Mouse (Mus musculus) heart, postnatal 0 days (tissue): Measurements from ENCODE around the gene Gabarap. TPM values are rescaled to one million over a fixed set of nuclear protein-coding genes. Genes with fewer than 3 reads are reported as not detected.
A peak's percentile ranks its signal among the peaks of the same experiment; 100 is the strongest.

Experiments used
- ATAC-seq: fragments of 200-750 bp; cut with Nextera tagmentation; 2 replicates; pipeline ENCODE4 v1.8.0; 2017; ENCODE audit warnings: low read depth, moderate number of reproducible peaks, moderate library complexity; ENCODE audit not compliant: insufficient read depth
- DNase-seq: peaks from one replicate; pipeline ENCODE4 v3.0.0-alpha.2; 2016; ENCODE audit warnings: low spot score
- H3K27ac ChIP-seq: fragments of 300-500 bp; sonication (generic); 2 replicates; pipeline ENCODE4 v1.5.1; 2014; ENCODE audit warnings: low read depth, mild to moderate bottlenecking
- H3K27me3 ChIP-seq: fragments of 300-500 bp; sonication (generic); 2 replicates; pipeline ENCODE4 v1.6.1; 2014; ENCODE audit warnings: low read length, mixed read lengths; ENCODE audit not compliant: control insufficient read depth, insufficient read depth
- H3K36me3 ChIP-seq: fragments of 300-500 bp; sonication (generic); replicated peaks from 2 replicates; pipeline ENCODE4 v1.6.1; 2014; ENCODE audit warnings: low read length, mixed read lengths; ENCODE audit not compliant: control insufficient read depth, insufficient read depth
- H3K4me1 ChIP-seq: fragments of 300-500 bp; sonication (generic); 2 replicates; pipeline ENCODE4 v1.6.1; 2014; ENCODE audit warnings: antibody characterized with exemption; ENCODE audit not compliant: control insufficient read depth, insufficient read depth
- H3K4me2 ChIP-seq: fragments of 300-500 bp; sonication (generic); 2 replicates; pipeline ENCODE4 v1.6.1; 2014; ENCODE audit warnings: low read depth, mild to moderate bottlenecking, low read length, moderate library complexity
- H3K4me3 ChIP-seq: fragments of 300-500 bp; sonication (generic); 2 replicates; pipeline ENCODE4 v1.5.1; 2014; ENCODE audit warnings: low read depth, low read length
- H3K9ac ChIP-seq: fragments of 300-500 bp; sonication (generic); replicated peaks from 2 replicates; pipeline ENCODE4 v1.6.1; 2014; ENCODE audit warnings: low read depth, low read length, mixed read lengths
- H3K9me3 ChIP-seq: fragments of 300-500 bp; sonication (generic); replicated peaks from 2 replicates; pipeline ENCODE4 v1.6.1; 2016; ENCODE audit warnings: low read length; ENCODE audit not compliant: control insufficient read depth
- CTCF ChIP-seq: IDR thresholded peaks from 2 replicates; pipeline ENCODE4 v1.5.1; 2016; ENCODE audit warnings: antibody characterized with exemption, control low read depth, low read depth
- EP300 ChIP-seq: IDR thresholded peaks from 2 replicates; pipeline ENCODE4 v1.6.1; 2016; ENCODE audit warnings: antibody characterized with exemption, low read depth
- WGBS: fragments of 180-500 bp; shearing (Covaris S2); extraction: QIAGEN DNeasy Blood & Tissue Kit; methylation state at CpG from one replicate; pipeline ENCODE4 v1.1.7; 2014; 5-methylcytosine and 5-hydroxymethylcytosine counted together
- polyA plus RNA-seq: library from polyadenylated mRNA; unstranded; fragments of >200 nt; fragmentation: Nextera tagmentation; extraction: Ambion mirVana; gene quantifications from 2 replicates; pipeline ENCODE4 v1.2.1, GENCODE M21; 2015
- total RNA-seq: library from RNA; depleted of rRNA; stranded (reverse); fragments of >200 nt; gene quantifications from 2 replicates; pipeline ENCODE4 v1.2.3, GENCODE M21; 2014; ENCODE audit warnings: low replicate concordance; rRNA removed

Gene Gabarap
- total RNA-seq, result 208 and 305 TPM in 2 replicates
- 472 and 510 TPM in 2 replicates for polyA plus RNA-seq

DNA sequence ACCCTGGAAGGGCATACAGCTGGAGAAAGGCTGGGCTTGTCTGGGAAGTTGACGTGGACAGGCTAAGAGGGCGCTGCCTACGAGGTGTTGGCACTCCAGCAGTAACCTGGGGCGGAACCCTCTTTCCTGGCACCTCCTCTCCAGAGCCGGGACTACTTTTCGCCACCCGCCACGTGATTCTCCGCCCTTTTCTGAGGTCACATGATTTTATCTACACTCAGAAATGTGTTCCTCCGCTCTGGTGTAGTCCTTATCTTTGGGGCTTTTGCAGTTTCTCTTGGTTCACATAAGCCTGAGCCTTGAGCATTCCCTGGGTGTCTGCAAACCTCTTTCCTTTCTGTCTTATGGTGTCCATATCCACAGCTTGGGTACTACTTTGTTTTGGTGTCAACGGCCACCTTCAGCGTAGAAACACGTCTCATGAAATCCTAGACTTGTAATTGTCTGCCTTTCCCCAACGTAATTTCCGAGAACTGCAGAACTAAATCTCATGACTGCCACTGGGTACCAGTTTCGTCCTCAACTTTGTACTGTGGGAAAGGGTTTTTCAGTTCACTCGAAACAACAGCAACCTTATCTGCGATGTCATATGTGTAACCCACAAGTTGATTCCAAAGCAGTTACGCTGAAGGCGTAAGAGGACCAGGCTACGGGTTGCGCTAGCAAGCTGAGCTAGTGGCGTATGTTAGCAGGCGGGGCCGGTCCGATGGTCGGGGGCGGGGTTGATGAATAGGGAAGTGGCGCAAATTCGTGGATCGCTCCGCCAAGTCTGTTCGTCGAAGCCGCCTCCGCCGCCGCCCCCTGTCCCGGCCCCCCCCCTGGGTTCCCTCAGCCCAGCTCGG is at the start of gene Gabarap:
TSS of gene Gabarap (plus strand) at position 294 of the 842 bp plus-strand sequence.
- DNase-seq, result peak; percentile 98
- peak within 1 kb of the TSS; percentile 70 for H3K4me2 ChIP-seq
- under 1% methylated on average over 40 of the region's 40 CpGs for WGBS
- peak within 1 kb of the TSS; percentile 94 for H3K27ac ChIP-seq
- ATAC-seq, result peak; percentile 74
- H3K9me3 ChIP-seq, result no peaks in the 10 kb centered on the region
- H3K4me3 ChIP-seq, result peak within 1 kb of the TSS; percentile 64
- peaks cover 11% of the 10 kb centered on the region for H3K4me1 ChIP-seq
- TF ChIP-seq EP300 (peak; percentile 60; the same call in 1 of the 2 replicates), CTCF (0 out of 2 replicates have a peak, but pooled peaks have one; percentile 17)
- peak within 1 kb of the TSS; percentile 85 for H3K9ac ChIP-seq
- no peaks in the 10 kb centered on the region for H3K27me3 ChIP-seq
- H3K36me3 ChIP-seq, result peaks cover 57% of the 10 kb centered on the region

DNA sequence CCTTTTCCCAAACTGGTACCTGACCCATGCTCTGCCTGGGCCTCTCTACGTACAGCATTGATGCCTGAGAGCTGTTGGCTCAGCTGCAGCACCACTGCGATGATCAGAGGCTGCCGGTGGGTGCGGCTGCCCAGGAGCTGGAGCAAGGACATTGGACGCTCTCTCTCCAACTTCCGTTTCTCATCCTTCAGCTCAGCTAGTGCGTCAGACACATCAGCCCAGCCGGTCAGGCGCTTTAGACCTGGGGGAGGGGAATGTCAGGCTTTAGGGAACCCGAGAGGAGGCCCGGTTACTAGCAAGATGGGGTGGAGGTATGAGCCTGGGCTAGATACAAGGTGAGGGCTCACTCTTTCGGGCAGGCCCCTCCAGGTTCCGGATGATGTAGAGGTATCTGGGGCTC is 45.7 kb upstream of the Gabarap start:
- TF ChIP-seq CTCF (no peak), EP300 (no peak)
- DNase-seq, result no peak
- H3K27ac ChIP-seq, result no peak overlapping the region

DNA sequence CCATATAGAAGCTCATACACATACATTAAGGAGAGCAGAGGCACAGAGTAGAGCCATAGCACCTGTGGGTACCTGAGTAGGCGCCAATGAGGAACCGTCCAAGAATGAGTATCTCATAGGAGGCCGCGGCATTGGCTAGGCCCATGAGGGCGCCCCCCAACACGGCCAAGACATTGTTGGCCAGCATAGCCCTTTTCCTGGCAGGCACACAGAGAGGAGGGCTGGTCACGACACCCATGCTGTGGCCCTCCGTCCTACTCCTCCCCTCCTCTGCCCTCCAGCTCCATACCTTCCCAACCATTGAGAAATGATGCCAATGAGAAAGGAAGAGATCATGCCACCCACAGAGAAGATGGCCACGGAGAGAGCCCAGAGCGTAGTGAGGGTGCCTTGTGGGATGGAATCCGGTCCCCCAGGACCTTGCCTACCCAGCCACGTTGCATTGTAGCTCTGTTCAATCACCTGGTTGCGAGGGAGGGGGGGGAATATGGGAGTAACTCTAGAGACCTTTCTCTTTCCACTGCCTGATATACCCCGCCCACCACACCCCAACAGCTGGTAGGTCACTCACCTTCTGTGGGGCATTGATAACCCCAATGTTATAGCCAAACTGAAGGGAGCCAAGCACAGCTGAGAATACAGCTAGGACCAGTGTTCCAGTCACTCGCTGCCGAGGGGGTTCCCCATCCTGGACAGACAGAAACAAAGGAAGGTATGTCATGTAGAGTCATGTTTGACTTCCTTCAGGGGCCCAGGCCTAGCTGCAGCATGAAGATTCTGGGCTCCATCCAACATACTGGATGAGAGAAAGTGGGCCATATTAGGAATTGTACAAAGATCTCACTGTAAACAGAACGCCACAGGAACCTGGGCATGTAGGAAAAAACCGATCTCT is 44.7 kb upstream of the Gabarap start:
- H3K9ac ChIP-seq, result peak overlapping the region; percentile 50

More for the DNA sequence above, 45.7 kb upstream of the Gabarap start:
- no peaks in the 10 kb centered on the region for H3K27me3 ChIP-seq
- 66% methylated on average over 13 of the region's 13 CpGs for whole genome bisulfite sequencing
- peaks cover 11% of the 10 kb centered on the region for H3K4me1 ChIP-seq
- no peak overlapping the region for H3K4me2 ChIP-seq
- no peak overlapping the region for H3K4me3 ChIP-seq
- H3K9me3 ChIP-seq, result no peaks in the 10 kb centered on the region
- ATAC-seq, result no peak
- H3K9ac ChIP-seq, result no peak overlapping the region
- H3K36me3 ChIP-seq, result peaks cover 38% of the 10 kb centered on the region

DNA sequence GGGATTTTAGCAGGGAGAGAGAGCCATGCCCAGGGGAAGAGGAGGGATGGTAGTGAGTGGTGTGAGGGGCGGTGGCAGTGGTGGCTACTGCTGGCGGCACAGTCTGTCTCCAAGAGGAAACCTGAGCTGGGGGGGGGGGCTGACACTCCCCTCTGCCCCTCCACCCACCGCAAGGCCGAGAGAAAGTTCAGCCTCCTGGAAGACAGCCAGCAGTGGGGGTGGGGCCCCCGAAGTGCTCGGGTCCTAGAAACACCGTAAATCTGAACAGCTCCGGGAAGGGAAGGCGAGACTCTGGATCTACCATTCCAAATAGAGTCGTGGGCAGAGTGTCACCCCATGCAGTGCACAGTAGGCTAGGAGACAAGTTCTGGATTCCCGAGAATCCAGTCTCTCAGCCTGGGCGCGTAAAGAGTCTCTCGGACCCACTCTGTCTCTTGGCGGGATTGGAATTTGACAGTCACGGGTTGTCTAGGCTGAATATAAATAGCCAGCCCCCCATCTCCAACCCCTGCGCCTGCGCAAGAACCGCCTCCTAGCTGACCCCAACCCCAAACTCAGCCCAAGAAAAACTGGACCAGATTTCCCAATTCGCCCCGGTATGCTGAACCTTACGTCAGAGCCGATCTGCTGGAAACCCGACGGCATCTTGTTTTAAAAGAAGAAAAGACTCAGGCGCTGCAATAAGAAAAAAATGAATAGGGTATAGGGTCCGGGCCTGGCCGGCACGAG is 43.4 kb upstream of the Gabarap start:
- ATAC-seq (peak; percentile 68), DNase-seq (peak; percentile 77)
- peak; percentile 67; the same call in 1 of the 2 replicates for TF ChIP-seq EP300
- no peak for TF ChIP-seq CTCF
- Histone ChIP-seq H3K27ac (peak overlapping the region; percentile 94), H3K9ac (peak overlapping the region; percentile 50), H3K4me1 (peaks cover 11% of the 10 kb centered on the region), H3K4me3 (peak overlapping the region; percentile 60), H3K27me3 (no peaks in the 10 kb centered on the region), H3K9me3 (no peaks in the 10 kb centered on the region), H3K36me3 (peaks cover 34% of the 10 kb centered on the region), H3K4me2 (peak overlapping the region; percentile 62)
- WGBS, result 4% methylated on average over 29 of the region's 29 CpGs

More for the DNA sequence above, 44.7 kb upstream of the Gabarap start:
- peak overlapping the region; percentile 62 for H3K4me2 ChIP-seq
- no peaks in the 10 kb centered on the region for H3K27me3 ChIP-seq
- peak overlapping the region; percentile 94 for H3K27ac ChIP-seq
- peak overlapping the region; percentile 60 for H3K4me3 ChIP-seq
- ATAC-seq (no peak), DNase-seq (no peak)
- H3K9me3 ChIP-seq, result no peaks in the 10 kb centered on the region
- TF ChIP-seq CTCF (no peak), EP300 (no peak)
- peaks cover 11% of the 10 kb centered on the region for H3K4me1 ChIP-seq
- WGBS, result 83% methylated on average over 18 of the region's 18 CpGs
- H3K36me3 ChIP-seq, result peaks cover 38% of the 10 kb centered on the region
